Mouse (Mus musculus) skeletal muscle tissue, adult 2 months (tissue): Measurements from ENCODE around the gene Chil1.
A peak's percentile ranks its signal among the peaks of the same experiment; 100 is the strongest.

ENCODE experiments used
- DNase-seq: peaks from one replicate; pipeline ENCODE4 v3.0.0-alpha.2; 2012; ENCODE audit warnings: low read depth, low spot score

Chil1 gene

DNA sequence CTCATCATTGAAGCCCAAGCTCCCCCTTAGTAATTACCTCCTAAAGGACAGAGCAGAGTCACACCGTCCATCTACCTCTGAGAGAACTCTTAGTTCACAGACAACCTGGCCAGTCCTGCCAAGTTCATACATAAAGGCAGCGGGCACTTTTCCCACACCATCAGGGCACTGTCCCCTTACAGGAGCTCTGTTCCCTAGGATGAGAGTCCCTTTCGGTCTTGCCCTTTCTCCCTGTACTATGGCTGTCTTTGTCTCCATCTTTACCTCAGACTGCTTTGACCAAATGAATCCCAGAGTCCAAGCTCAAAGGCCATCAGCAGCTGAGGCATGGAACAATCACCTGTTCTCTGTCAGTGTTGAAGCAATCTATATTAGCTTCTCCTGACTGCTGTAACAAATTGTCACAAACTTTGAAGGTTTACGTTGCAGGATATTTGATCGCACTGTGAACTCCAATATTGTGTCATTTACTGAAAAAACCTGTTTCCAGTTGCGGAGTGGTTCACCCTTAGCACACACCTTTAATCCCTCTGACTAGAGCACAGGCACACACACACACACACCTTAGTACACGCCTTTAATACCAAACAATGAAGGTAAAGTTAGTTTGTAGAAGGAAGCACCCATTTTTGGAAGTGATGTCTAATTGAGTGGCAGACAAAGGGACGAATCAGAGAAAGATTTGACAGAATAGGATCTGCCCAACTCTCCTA is 12.8 kb upstream of the Chil1 start:
- no peak for DNase-seq

- DNase-seq, result no peak
Observed at GRCm38 (mm10) chr1:134173081-134173480, 8.9 kb upstream of the Chil1 start.

DNA sequence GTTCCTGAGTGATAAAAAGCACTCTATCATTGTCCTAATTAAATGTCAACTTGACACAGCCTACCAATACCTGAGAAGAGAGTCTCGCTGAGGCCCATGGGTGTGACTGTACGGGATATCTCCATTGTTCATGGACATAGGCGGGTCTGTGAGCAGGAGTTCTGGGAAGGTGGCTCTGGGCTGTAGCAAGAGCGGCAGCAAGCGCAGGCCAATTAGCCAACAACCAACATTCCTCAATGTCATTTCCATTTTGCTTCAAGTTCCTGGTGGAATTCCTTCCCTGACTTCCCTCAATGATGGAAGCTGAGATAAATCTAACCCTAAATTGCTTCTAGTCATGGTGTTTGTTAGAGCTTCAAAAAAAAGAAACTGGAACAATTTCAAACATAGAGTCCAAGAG is 4.0 kb upstream of the Chil1 start:
- DNase-seq, result no peak

- no peak for DNase-seq
Observed at GRCm38 (mm10) chr1:134184089-134184488, 2.1 kb downstream of the Chil1 start.

GRCm38 (mm10) chr1:134188217-134188616 is 6.2 kb downstream of the Chil1 start:
- DNase-seq, result no peak

DNA sequence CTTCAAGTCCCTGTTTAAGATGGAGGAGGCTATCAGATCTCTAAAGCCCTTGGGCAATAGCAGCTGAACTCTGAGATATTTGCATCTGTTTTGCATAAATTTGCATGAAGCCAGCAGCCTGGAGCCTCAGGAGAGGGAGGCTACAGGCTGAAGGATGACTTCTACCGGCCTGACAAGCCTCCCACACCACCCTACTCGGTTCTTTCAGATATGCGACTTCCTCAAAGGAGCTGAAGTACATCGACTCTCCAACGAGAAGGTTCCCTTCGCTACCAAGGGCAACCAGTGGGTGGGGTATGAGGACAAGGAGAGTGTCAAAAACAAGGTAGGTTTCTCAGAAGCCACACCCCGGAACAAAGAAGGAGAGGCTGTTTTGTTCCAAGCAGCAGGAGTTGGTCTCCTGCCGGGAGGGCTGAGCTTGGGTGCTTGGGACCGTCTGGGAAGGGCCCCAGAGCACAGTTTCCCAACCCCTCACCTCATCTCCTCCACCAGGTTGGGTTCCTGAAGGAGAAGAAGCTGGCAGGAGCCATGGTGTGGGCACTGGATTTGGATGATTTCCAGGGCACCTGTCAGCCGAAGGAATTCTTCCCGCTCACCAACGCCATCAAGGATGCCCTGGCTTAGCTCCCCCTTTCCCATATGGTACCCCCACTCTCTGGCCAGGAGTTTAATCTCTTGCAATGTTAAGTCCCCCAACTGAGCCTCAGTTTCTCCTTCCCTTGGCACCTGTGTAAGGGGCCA is 7.2 kb downstream of the Chil1 start:
- no peak for DNase-seq

DNA sequence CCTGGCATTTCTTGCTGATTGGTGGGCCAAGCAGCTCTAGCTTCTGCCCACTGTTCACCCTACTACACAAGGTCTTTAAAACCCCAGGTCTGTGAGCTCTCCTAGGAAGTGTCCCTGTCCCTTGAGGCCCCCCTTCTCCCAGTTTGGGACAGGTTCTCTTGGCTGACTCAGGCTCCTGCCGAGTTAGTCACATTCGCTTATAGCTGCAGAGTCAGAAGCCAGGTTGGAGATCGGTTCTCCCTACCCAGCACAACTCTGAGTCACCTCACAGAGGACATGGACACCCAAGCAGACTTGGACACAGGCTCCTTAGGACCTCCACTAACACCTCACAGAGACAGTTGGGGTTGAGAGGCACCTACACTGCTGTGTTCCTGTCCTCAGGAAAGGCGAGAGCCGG is 9.2 kb downstream of the Chil1 start:
- DNase-seq, result peak; percentile 66

- DNase-seq, result no peak
Observed at GRCm38 (mm10) chr1:134192024-134192423, 10.0 kb downstream of the Chil1 start.

GRCm38 (mm10) chr1:134193126-134193525 is 11.2 kb downstream of the Chil1 start, which contains the start of gene Mybph:
Gene Mybph, plus strand, starts transcription at chr1:134193448.
- peak; percentile 82 for DNase-seq

DNA sequence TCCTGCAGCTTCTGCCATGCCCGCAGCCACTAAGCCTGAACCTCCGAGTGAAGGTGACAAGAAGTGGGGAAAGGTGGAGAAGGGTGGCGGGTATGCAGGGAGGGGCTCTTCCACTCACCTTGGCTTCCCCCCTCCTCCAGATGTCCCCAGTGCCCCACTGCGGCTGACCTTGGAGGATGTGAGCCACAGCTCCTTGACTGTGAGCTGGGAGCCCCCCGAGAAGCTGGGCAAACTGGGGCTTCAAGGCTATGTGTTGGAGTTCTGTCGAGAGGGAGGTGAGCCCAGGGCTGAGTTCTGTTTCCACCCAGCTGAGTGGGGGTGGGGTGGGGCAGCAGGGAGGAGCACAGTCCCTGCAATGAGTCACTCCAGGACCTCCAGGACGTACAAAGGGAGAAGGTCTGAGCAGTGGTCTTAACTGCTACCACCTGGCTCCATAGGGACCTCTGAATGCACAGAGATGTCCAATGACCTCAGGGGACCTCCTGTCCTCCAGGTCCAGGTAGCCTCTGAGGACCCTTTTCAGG is 11.8 kb downstream of the Chil1 start:
- DNase-seq, result no peak

- peak; percentile 50 for DNase-seq
Observed at GRCm38 (mm10) chr1:134194298-134195022, 12.5 kb downstream of the Chil1 start.

DNA sequence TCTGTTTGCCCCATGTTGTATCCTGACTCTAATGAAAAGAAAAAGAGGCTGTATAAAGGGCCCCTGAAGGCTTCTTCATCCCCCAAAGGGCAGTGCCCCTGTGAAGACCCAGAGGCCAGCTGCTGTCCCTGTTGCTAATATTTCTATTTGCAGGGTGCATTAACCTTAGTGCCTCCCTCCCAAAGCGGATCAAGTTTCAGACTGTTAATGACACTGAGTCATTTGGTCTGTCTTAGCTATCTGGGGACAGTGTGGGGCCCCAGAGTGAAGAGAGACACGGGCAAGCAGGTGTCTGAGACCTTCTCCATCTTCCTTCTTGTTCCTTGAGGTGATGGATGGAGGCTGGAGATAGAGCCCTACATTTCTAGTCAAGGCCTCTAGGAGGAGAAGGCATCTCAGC is 13.1 kb downstream of the Chil1 start:
- peak; percentile 68 for DNase-seq

DNA sequence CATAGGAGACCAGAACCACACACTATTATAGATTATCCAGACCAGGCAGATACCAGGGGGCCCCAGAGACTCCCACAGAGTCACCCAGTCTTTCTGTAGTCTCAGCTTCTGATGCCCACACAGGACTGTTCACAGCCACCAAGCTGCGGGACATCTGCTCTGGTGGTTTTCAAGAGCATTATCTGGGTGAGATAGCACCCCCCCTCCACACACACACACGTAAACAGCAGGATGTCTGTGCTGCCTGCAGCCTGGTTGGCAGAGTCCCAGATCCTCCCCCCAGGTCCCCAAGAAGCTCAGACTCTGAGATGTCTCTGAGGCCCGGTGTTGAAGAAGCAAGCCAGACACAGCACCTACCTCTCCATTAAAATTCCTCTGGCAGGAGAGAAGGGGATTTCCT is 13.6 kb downstream of the Chil1 start:
- no peak for DNase-seq

- peak; percentile 97 for DNase-seq
Observed at GRCm38 (mm10) chr1:134195979-134196378, 14.0 kb downstream of the Chil1 start.

DNA sequence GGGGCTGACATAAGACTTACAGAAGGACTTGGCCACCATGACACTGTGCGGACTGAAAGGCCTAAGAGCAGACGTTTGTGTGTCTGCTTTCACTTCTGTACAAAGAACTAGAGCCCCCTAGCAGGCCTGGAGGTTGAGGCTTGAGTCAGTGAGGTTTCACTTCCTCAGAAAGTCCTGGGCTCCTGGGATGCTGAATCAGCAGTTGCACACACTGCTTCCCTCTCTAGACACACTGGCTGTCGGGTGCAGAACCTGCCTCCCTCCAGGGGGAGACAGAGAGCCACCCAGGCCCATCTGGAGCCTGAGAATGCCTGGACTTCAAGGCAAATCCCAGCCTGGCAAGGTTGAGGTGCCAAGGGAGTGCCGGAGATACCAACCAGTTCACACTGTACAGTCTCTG is 14.4 kb downstream of the Chil1 start:
- peak; percentile 83 for DNase-seq

DNA sequence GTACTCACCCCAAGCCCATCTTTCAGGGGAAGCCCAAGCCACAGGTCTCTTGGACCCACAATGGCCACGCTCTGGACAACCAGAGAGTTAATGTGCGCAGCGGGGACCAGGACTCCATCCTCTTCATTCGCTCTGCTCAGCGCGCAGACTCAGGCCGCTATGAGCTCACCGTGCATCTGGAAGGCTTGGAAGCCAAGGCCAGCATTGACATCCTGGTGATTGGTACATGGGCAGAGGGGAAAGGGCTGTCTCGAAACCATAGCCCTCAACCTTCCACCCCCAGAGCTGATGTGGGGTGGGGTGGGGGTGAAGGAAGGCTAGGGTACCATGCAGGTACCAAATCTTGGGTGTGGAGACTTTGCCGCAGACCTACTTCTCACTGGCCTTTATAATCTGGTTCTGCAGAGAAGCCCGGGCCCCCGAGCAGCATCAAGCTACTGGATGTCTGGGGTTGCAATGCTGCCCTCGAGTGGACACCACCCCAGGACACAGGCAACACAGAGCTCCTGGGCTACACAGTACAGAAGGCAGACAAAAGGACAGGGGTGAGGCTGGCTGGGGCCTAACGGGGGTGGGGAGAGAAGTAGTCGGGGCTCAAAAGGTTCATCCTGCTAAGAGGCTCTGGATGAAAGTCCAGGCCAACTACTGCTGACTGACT is 15.5 kb downstream of the Chil1 start:
- DNase-seq, result no peak

DNA sequence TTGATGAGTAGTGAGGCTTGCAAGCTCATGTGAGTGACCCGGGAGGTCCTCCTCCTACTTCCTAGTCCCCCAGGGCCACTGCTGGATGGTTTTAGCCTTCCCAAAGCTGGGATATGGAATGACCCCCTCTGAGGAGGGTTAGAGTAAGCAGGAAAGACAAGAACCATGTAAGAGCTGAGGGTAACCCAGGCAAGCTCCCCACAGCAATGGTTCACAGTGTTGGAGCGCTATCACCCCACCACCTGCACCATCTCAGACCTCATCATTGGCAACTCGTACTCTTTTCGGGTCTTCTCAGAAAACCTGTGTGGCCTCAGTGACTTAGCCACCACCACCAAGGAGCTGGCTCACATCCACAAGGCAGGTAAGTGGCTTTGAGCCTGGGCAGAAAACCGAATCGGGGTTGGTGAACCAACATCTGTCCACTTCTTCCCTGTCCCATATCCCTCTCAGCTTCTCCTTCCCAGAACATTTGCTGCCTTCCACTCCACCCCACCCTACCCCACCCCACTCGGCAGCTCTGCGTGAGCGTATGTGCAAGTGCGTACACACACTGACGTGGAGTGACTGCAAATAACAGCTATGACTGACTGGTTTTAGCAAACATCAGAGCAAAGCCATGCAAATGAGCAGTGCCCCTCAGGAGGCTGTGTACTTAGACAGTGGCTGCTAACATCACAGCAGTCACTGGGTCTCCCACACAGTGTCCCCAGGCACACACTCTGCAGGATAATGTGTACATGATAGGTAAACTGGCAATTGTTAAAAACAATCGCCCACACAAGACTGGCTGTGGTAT is 16.4 kb downstream of the Chil1 start:
- no peak for DNase-seq

- DNase-seq, result no peak
Observed at GRCm38 (mm10) chr1:134200481-134200880, 18.5 kb downstream of the Chil1 start.

- no peak for DNase-seq
Observed at GRCm38 (mm10) chr1:134200998-134201686, 19.2 kb downstream of the Chil1 start.

DNA sequence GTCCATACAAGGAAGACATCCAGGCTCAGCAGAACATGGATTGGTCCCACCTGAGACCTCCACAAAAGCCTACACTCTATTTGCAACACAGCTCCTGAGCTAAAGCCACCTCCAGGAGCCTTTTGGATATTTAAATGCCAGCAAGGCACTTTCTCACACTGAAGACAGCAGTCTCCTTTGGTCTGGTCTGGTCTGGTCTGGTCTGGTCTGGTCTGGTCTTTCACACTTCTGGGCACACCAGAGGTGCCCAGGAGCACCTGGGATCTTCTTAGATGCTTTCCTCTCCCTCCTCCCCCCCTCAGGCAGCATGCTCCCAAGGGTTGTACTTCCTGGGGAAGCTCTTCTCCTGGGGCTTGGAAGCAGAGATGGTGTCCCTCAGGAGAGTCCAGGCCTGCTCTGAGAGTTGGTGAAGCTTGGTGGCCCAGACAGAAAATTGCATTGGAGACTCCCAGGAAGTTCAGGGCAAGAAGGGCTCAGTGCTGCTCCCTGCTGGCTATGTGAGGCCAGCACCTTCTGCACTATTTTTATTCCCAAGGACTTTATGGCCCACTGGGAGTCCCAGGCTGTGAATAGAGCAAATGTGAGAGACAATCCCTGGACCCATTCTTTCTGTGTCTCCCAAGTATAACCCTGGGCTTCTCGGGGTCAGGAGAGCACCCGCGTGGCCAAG is 19.9 kb downstream of the Chil1 start:
- peak; percentile 56 for DNase-seq
